Mouse (Mus musculus) layer of hippocampus, adult 18-20 months (tissue): Measurements from ENCODE around the gene Bmp8a. TPM values are rescaled to one million over a fixed set of nuclear protein-coding genes. Genes with fewer than 3 reads are reported as not detected.
"Not testable (repeated sequence)": the region's sequence is repeated elsewhere in the genome, so short reads cannot be mapped to it uniquely, and the experiment has no call there.

Experiments used
- DNase-seq, 2 experiments: peaks; one replicate each; pipeline ENCODE4 v3.0.0; 2022; ENCODE audit warnings: low spot score in 2 of 2
- total RNA-seq, 2 experiments: library from RNA; stranded (reverse); gene quantifications; 2 replicates each; pipeline ENCODE4 v1.2.3; 2021

Bmp8a gene
- total RNA-seq, 2 experiments from 2014 or later = not detected

DNA sequence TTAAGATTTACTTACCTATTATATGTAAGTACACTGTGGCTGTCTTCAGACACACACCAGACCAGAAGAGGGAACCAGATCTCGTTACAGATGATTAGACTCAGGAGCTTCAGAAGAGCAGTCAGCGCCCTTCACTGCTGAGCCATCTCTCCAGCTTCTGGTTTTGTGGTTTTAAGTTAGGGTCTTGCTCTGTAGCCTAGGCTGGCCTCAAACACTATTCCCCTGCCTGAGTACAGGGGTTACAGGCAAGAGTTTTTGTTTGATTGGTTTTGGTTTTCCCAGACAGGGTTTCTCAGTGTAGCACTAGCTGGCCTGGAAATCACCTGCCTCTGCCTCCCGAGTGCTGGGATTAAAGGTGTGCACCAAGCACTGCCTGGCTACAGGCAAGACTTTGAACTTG, 50.7 kb downstream of the Bmp8a start:
- no peak for DNase-seq

DNA sequence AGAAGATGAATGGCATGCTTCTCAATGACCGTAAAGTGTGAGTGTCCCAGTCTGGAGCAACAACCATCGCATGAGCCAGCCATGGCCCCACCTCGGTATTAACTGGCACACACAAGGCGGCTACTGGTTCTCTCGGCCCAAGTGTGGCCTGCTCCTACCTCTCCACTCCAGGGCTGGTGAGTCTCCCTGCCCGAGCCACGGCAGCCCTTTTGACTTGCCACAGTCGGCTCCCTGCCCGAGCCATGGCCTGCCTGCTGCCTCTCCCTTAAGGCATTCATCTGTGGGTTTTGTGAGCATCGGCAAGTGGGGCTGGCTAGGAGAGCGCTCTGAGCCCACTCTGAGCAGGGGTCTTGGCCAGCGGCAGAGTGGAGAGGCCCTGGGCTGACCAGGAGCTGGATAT, 54.0 kb downstream of the Bmp8a start:
- no peak for DNase-seq

DNA sequence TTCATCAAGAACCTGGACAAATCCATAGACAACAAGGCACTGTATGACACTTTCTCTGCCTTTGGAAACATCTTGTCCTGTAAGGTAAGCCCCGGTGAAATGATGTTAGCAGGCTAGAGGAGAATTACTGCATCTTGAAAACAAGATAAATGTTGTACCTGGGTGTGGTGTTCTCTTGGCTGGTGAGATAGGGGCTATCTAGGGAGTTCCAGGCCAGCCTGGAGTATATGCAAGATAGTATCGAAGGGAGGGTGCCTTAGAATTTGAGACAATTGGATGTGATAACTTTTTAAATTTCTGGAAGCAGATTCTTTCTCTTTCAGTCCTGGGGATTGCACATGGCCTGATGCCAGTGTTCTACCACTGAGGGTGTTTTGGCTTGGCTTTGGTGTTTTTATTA, 56.3 kb downstream of the Bmp8a start:
- no peak for DNase-seq

DNA sequence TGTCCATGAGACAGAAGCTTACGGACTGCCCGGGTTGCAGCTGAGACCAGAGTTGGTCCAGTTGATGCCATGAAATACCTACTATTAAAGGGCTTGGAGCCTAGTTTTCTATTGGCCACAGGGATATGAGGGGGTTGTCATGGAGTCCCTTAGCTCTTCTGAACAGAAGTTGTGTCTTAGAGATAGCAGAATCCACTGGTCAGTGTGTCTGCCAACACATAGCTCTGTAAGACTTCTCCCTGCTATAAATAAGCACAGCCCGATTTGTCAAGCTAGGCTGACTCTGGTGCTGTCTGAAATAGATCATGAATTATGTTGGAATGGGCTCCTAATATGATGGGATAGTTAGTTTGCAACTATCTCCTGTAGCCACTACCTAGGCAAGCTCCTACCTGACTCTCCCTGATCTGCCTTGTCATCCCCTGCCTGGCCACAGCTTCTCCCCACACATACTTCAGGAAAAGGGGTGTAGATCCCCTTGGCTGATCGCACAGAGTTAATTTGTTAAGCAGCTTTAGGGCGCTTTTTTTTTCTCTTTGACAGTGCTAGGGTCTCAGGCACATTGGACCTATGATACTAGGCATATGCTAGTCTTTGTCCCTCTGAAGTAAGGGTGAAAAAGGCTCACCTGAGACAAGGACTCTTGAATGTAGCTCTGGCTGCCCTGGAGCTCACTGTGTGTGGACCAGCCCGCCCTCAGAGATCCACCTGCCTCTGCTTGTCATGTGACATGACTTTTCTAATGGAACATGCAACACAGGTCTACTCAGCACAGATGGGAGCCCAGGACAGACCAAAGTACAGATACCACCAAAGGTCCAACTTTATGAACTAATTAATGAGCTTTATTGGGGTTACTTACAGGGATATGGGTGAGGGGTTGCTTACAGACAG, 58.1 kb downstream of the Bmp8a start:
- DNase-seq = no peak

DNA sequence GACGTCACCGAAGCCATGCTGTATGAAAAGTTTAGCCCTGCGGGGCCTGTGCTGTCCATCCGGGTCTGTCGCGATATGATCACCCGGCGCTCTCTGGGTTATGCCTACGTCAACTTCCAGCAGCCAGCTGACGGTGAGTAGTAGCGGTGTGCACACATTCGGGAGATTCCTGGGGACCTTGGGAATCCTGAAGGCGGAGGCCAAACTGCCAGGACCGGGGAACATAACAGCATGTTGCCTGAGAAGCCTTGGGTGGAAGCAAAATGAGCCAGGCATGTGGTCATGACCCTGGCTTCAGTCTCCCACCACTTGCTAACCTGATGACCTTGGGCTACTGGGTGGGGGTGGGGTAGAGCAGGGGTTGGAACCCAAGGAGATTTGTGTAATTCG, 59.4 kb downstream of the Bmp8a start:
- DNase-seq = not testable (repeated sequence)

DNA sequence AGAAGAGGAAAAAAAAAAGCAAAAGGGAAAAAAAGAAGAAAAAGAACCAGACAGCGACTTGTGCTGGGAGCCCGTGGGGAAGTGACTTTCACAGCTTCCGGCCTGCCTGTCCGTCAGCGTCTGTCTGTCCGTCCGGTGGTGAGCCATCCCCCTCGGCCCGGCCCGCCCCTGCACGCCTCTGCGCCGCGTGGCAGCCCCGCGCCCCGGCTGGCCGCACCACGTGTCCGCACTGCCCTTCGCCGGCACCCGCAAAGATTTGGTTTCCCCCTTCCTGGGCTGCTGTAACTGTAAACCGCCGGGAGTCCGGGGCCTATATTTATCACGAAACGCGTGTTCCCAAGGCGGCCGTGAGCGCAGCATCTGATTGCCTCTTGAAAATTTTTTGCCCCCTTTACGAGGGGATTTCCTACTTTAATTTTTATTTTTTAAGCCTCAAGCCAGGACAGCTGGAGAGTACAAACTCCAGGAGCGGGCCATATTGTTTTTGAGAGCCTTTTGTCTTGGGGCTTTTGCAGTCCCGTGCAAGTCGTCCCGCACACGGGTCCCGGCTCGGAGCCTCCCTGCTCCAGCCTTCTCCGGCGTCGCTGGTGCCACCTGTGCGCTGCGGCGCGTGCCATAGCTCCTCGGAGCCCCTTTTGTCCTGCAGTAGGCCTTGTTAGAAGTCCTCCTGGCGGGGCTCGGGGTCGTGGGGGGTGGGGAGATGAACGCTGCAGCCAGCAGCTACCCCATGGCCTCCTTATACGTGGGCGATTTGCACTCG, 60.0 kb downstream of the Bmp8a start:
- DNase-seq = not testable (repeated sequence)

DNA sequence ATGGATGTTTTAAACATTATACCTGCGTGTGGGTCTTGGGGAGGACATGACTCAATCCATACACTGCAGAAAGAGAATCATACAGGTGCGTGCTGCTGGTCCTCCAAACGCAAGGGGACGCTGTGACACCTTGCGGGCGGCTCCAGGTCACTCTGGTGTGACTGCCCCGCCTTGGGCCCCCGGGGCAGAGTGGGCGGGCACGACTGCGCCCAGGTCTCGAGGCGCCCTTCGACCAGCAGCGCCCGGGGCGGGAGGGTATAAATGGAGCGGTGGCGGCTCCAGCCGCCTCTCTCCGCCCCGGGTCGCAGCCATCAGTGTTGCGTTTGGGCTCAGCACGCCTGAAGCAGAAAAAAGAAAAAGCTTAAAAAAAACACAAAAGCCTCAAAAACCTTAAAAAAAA, 60.6 kb downstream of the Bmp8a start:
- DNase-seq = peak; percentile 74 to 85

DNA sequence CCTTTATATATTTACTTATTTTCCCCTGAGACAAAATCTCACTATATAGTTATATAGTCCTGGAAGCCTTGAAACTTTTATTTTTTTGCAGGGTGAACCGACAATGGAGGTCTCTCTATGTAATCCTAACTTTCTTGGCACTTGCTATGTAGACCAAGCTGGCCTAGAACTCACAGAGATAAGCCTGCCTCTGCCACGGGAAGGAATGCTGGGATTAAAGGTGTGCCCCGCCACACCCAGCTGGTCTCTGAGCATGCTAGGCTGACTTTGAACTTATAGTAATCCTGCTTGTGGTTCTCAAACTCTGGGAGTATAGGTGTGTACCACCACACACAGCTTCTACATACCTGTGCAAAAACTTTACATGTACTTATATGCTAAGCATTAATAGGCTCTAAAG, 62.9 kb downstream of the Bmp8a start:
- DNase-seq = no peak

DNA sequence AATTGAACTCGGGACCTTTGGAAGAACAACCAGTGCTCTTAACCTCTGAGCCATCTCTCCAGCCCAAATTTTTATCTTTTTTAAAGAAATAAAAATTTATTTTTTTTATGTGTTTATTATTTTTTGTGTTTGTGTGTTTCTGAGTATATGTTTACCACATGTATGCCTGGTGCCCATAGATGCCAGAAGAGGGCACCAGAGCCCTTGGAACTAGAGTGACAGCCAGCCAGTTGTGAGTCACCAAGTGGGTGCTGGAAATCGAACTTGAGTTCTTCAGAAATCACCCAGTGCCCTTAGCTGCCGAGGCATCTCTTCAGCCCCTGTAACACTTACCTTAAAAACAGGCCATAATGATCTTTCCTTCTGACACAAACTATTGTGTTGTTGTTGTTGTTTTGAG, 72.0 kb downstream of the Bmp8a start:
- DNase-seq = no peak

Other genes starting within 250 kb of the Bmp8a start
- not detected for gene Bmp8b, start 238.1 kb downstream of the Bmp8a start, total RNA-seq
- not detected for gene Oxct2b, start 227.0 kb downstream of the Bmp8a start, total RNA-seq
- 10 to 100 TPM; 21.6 to 22.0 TPM for gene Ppie, start 203.3 kb downstream of the Bmp8a start, total RNA-seq
- gene Hpcal4, start 160.0 kb downstream of the Bmp8a start, total RNA-seq = 100 to 1,000 TPM; 476 to 553 TPM
- 10 to 100 TPM; 15.9 to 16.1 TPM for gene Nt5c1a, start 141.7 kb downstream of the Bmp8a start, total RNA-seq
- 1 to 10 TPM; 1.7 to 2.7 TPM for gene Heyl, start 109.7 kb downstream of the Bmp8a start, total RNA-seq
- gene Pabpc4, start 80.9 kb downstream of the Bmp8a start, total RNA-seq = 10 to 100 TPM; 40.3 to 47.0 TPM
- gene Oxct2a, start 19.6 kb downstream of the Bmp8a start, total RNA-seq = not detected